Mouse (Mus musculus) ES-E14 (cell line): ENCODE data around the gene Tmem38b.

Source experiments
- HCFC1 ChIP-seq: IDR thresholded peaks from 2 replicates; pipeline ENCODE4 v1.6.1; 2012; ENCODE audit warnings: low read length, inconsistent platforms, borderline replicate concordance; ENCODE audit not compliant: insufficient read depth
- ZC3H11A ChIP-seq: IDR thresholded peaks from 2 replicates; pipeline ENCODE4 v1.6.1; 2012; ENCODE audit warnings: low read depth, mild to moderate bottlenecking, inconsistent platforms, low read length, borderline replicate concordance

DNA sequence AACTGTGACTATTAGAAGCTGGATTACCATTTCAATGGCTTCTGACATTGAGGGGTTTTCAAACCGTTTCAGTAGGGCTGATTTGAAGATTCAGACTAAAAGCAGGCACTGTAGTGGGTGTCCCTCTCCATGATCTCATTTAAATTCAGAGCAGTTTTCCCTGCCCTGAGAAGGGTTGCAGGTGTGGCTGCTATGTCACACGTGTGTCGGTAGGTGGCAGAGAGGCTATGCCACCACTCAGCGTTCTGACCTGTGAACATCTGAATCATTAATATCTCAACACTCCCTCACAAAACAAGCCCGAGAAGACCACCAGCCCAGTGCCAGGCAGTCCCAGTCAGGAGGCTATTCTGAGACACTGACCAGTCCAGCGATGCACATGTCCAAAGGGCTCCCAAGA, 79.7 kb downstream of the Tmem38b start:
- no peak for TF ChIP-seq ZC3H11A
- no peak for TF ChIP-seq HCFC1
